In genomic region chr7:137783954-137784353, GRCm38 (mm10) we compare ENCODE assay signal across 10 mouse cellular contexts.
A peak's percentile ranks its signal among the peaks of the same experiment; 100 is the strongest.
DNase-seq lines count a peak whose midpoint lies in the region; TF ChIP-seq lines count a peak whose summit lies in the region.
"Had no signal": no experiment of that assay in that cellular context is flagged by ENCODE, and none has a peak within 500 bp of the region (broad histone marks: within the 10 kb centered on the region; RNA-seq: fewer than 3 reads in every experiment).

No protein-coding gene starts in this region.

- H3K27ac ChIP-seq in heart, embryonic 10.5 days = no peak overlapping the region
- no peak overlapping the region for H3K27ac ChIP-seq in thymus, adult 2 months (ENCODE audit: control insufficient read depth, insufficient read depth, low read length)
- H3K27ac ChIP-seq: limb, embryonic 15.5 days; stomach, embryonic 15.5 days had no signal

- H3K9me3 ChIP-seq in heart, embryonic 10.5 days = no peaks in the 10 kb centered on the region
- H3K9me3 ChIP-seq: limb, embryonic 15.5 days; stomach, embryonic 15.5 days had no signal

- no peak for TF ChIP-seq POLR2A in thymus, adult 2 months (IDR thresholded peaks at IDR 0.05; ENCODE audit: control insufficient read depth, extremely low read depth, insufficient read depth, low read length, poor library complexity)

- H3K36me3 ChIP-seq in heart, embryonic 10.5 days = no peaks in the 10 kb centered on the region
- no peaks in the 10 kb centered on the region for H3K36me3 ChIP-seq in thymus, adult 2 months (ENCODE audit: control insufficient read depth, insufficient read depth, low read length)
- H3K36me3 ChIP-seq: limb, embryonic 15.5 days; stomach, embryonic 15.5 days had no signal

- H3K4me1 ChIP-seq in heart, embryonic 10.5 days = no peaks in the 10 kb centered on the region
- no peaks in the 10 kb centered on the region for H3K4me1 ChIP-seq in thymus, adult 2 months (replicated peaks; ENCODE audit: control insufficient read depth, insufficient read depth, low read length)
- H3K4me1 ChIP-seq: limb, embryonic 15.5 days; stomach, embryonic 15.5 days had no signal

- DNase-seq in heart, adult 8-10 months (ENCODE audit: low spot score) = peak; percentile 11
- no peak for DNase-seq in heart, embryonic 10.5 days (ENCODE audit: low spot score)
- DNase-seq in thymus, adult 2 months = peak; percentile 6
- no peak for DNase-seq in thymus, adult 18-20 months
- peak; percentile 17 for DNase-seq in c-Kit-positive CD71-positive TER-119-positive erythroid progenitor cells, embryonic 14.5 days (ENCODE audit: low spot score)
- peak; percentile 67 for DNase-seq in kidney, postnatal 10 days
- peak; percentile 6 for DNase-seq in retina, postnatal 7 days (ENCODE audit: low read depth, low spot score)
- no peak for DNase-seq in right cerebral cortex, postnatal 25 days

- H3K4me3 ChIP-seq in heart, embryonic 10.5 days = no peak overlapping the region
- H3K4me3 ChIP-seq in thymus, adult 2 months (ENCODE audit: control insufficient read depth, insufficient read depth, low read length) = no peak overlapping the region
- H3K4me3 ChIP-seq: limb, embryonic 15.5 days; stomach, embryonic 15.5 days had no signal

- H3K27me3 ChIP-seq in heart, embryonic 10.5 days (ENCODE audit: insufficient read depth, poor library complexity, severe bottlenecking) = no peaks in the 10 kb centered on the region
- no peaks in the 10 kb centered on the region for H3K27me3 ChIP-seq in thymus, adult 2 months (ENCODE audit: control insufficient read depth, insufficient read depth, low read length)
- H3K27me3 ChIP-seq: limb, embryonic 15.5 days; stomach, embryonic 15.5 days had no signal

- TF ChIP-seq CTCF in thymus, adult 2 months (IDR thresholded peaks at IDR 0.05; ENCODE audit: borderline replicate concordance, control insufficient read depth, extremely low read depth, insufficient read depth, low read length, poor library complexity) = no peak

Comparison
In these comparisons a context has a peak if more than half of its experiments do, and no peak if none do; other contexts are left out.
1. DNase-seq: peak in heart, adult 8-10 months (single experiment), thymus, adult 2 months (single experiment), c-Kit-positive CD71-positive TER-119-positive erythroid progenitor cells, embryonic 14.5 days (single experiment), kidney, postnatal 10 days (single experiment) and retina, postnatal 7 days (single experiment); none in heart, embryonic 10.5 days (single experiment), thymus, adult 18-20 months (0 of 2) and right cerebral cortex, postnatal 25 days (single experiment).